Mouse (Mus musculus) kidney, adult 18-20 months (tissue): ENCODE measurements around the gene Tbpl2.

Source experiments
- DNase-seq: peaks from one replicate; pipeline ENCODE4 v3.0.0; 2021

Gene Tbpl2

GRCm38 (mm10) chr2:24096495-24096894 is at the start of gene Tbpl2:
Gene Tbpl2 (minus strand): TSS chr2:24096595.
- no peak for DNase-seq

- no peak for DNase-seq
Observed at GRCm38 (mm10) chr2:24134373-24134772, 38.0 kb upstream of the Tbpl2 start.

- DNase-seq = no peak
Observed at GRCm38 (mm10) chr2:24109085-24109484, 12.7 kb upstream of the Tbpl2 start.

- DNase-seq = no peak
Observed at GRCm38 (mm10) chr2:24103619-24104289, 7.4 kb upstream of the Tbpl2 start.

GRCm38 (mm10) chr2:24090921-24091320 is 5.5 kb downstream of the Tbpl2 start:
- DNase-seq = no peak

- no peak for DNase-seq
Observed at GRCm38 (mm10) chr2:24050459-24050858, 45.9 kb downstream of the Tbpl2 start.

- peak; percentile 22 for DNase-seq
Observed at GRCm38 (mm10) chr2:24049344-24049990, 46.9 kb downstream of the Tbpl2 start, which contains the start of gene Hnmt. Gene Hnmt (minus strand): TSS chr2:24049394.

- peak; percentile 80 for DNase-seq
Observed at GRCm38 (mm10) chr2:24048480-24049097, 47.8 kb downstream of the Tbpl2 start.

- DNase-seq = no peak
Observed at GRCm38 (mm10) chr2:24047551-24048479, 48.6 kb downstream of the Tbpl2 start.

GRCm38 (mm10) chr2:24042901-24043300 is 53.5 kb downstream of the Tbpl2 start:
- no peak for DNase-seq

- no peak for DNase-seq
Observed at GRCm38 (mm10) chr2:24040531-24040930, 55.9 kb downstream of the Tbpl2 start.
